Mouse (Mus musculus) splenic B cell, adult 2 months (primary cell): Measurements from ENCODE around the gene Nav3.

Experiments
- DNase-seq: peaks from one replicate; pipeline ENCODE4 v3.0.0-alpha.2; 2011; ENCODE audit warnings: low read depth, low spot score
- H3K27me3 ChIP-seq: 2 replicates; pipeline ENCODE4 v1.6.1; 2012; ENCODE audit warnings: mild to moderate bottlenecking, low read length, moderate library complexity, mixed read lengths; ENCODE audit not compliant: control insufficient read depth, poor library complexity, insufficient read depth, severe bottlenecking
- H3K36me3 ChIP-seq: 2 replicates; pipeline ENCODE4 v1.6.1; 2012; ENCODE audit warnings: mild to moderate bottlenecking, low read length, moderate library complexity, mixed read lengths; ENCODE audit not compliant: control insufficient read depth, poor library complexity, insufficient read depth, severe bottlenecking

Nav3 gene

GRCm38 (mm10) chr10:110313959-110314358, 142.0 kb downstream of the Nav3 start:
- no peak for DNase-seq
- H3K36me3 ChIP-seq: no peaks in the 10 kb centered on the region
- no peaks in the 10 kb centered on the region for H3K27me3 ChIP-seq

- H3K36me3 ChIP-seq: no peaks in the 10 kb centered on the region
- no peak for DNase-seq
- H3K27me3 ChIP-seq: no peaks in the 10 kb centered on the region
Observed at GRCm38 (mm10) chr10:110309511-110309910, 146.5 kb downstream of the Nav3 start.

- no peaks in the 10 kb centered on the region for H3K27me3 ChIP-seq
- DNase-seq: no peak
- no peaks in the 10 kb centered on the region for H3K36me3 ChIP-seq
Observed at GRCm38 (mm10) chr10:110305609-110306008, 150.4 kb downstream of the Nav3 start.

GRCm38 (mm10) chr10:110290016-110290623, 165.9 kb downstream of the Nav3 start:
- no peaks in the 10 kb centered on the region for H3K27me3 ChIP-seq
- no peaks in the 10 kb centered on the region for H3K36me3 ChIP-seq
- no peak for DNase-seq

GRCm38 (mm10) chr10:110283879-110284278, 172.1 kb downstream of the Nav3 start:
- no peak for DNase-seq
- no peaks in the 10 kb centered on the region for H3K36me3 ChIP-seq

GRCm38 (mm10) chr10:110272818-110273217, 183.2 kb downstream of the Nav3 start:
- Histone ChIP-seq H3K36me3 (no peaks in the 10 kb centered on the region), H3K27me3 (no peaks in the 10 kb centered on the region)
- DNase-seq: no peak

More at GRCm38 (mm10) chr10:110283879-110284278, 172.1 kb downstream of the Nav3 start:
- no peaks in the 10 kb centered on the region for H3K27me3 ChIP-seq

- no peaks in the 10 kb centered on the region for H3K27me3 ChIP-seq
- H3K36me3 ChIP-seq: no peaks in the 10 kb centered on the region
- no peak for DNase-seq
Observed at GRCm38 (mm10) chr10:110270561-110270960, 185.4 kb downstream of the Nav3 start.

- DNase-seq: no peak
- Histone ChIP-seq H3K27me3 (no peaks in the 10 kb centered on the region), H3K36me3 (no peaks in the 10 kb centered on the region)
Observed at GRCm38 (mm10) chr10:110242128-110242561, 213.9 kb downstream of the Nav3 start.

GRCm38 (mm10) chr10:110240667-110241066, 215.3 kb downstream of the Nav3 start:
- DNase-seq: no peak
- no peaks in the 10 kb centered on the region for H3K36me3 ChIP-seq
- H3K27me3 ChIP-seq: no peaks in the 10 kb centered on the region

- no peak for DNase-seq
- H3K27me3 ChIP-seq: no peaks in the 10 kb centered on the region
- H3K36me3 ChIP-seq: no peaks in the 10 kb centered on the region
Observed at GRCm38 (mm10) chr10:110233307-110233930, 222.6 kb downstream of the Nav3 start.

GRCm38 (mm10) chr10:110206411-110206810, 249.6 kb downstream of the Nav3 start:
- no peaks in the 10 kb centered on the region for H3K27me3 ChIP-seq
- no peak for DNase-seq
- H3K36me3 ChIP-seq: no peaks in the 10 kb centered on the region

- Histone ChIP-seq H3K36me3 (no peaks in the 10 kb centered on the region), H3K27me3 (no peaks in the 10 kb centered on the region)
- no peak for DNase-seq
Observed at GRCm38 (mm10) chr10:110204121-110204697, 251.8 kb downstream of the Nav3 start.

GRCm38 (mm10) chr10:110192881-110193280, 263.1 kb downstream of the Nav3 start:
- DNase-seq: no peak
- Histone ChIP-seq H3K27me3 (no peaks in the 10 kb centered on the region), H3K36me3 (no peaks in the 10 kb centered on the region)

- Histone ChIP-seq H3K27me3 (no peaks in the 10 kb centered on the region), H3K36me3 (no peaks in the 10 kb centered on the region)
- no peak for DNase-seq
Observed at GRCm38 (mm10) chr10:110192026-110192805, 263.8 kb downstream of the Nav3 start.

- H3K27me3 ChIP-seq: no peaks in the 10 kb centered on the region
Observed at GRCm38 (mm10) chr10:110186242-110186641, 269.8 kb downstream of the Nav3 start.

More at GRCm38 (mm10) chr10:110186242-110186641, 269.8 kb downstream of the Nav3 start:
- no peaks in the 10 kb centered on the region for H3K36me3 ChIP-seq
- no peak for DNase-seq
